Mouse (Mus musculus): ENCODE results near the gene Kpnb1.

DNA sequence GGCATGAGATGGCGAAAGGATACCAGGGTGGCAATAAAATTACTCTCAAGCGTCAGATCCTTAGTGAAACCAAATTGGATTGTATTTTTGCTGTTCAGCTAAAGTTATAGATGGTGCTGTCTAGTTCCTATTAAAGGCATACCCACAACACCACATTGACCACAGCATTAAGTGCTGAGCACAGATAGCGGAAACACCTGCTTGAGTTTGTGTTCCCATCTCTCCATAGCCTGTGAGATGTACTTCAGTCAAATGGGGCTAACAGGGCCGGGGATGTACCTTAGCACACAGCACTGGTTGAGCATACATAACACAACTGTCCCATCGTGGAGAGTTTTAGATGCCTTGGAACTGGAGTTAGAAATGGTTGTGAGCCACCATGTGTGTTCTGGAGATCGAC is 3.3 kb upstream of the Kpnb1 start:
- TF ChIP-seq CTCF (IDR thresholded peaks at IDR 0.05; ENCODE audit: extremely low read depth, insufficient read depth, insufficient read length, insufficient replicate concordance), result no peak
- no peak for TF ChIP-seq POLR2A (IDR thresholded peaks at IDR 0.05; ENCODE audit: low read depth, low read length)
